Mouse (Mus musculus) heart, embryonic 11.5 days (tissue): ENCODE measurements around the gene Acpp. TPM values are rescaled to one million over a fixed set of nuclear protein-coding genes. Genes with fewer than 3 reads are reported as not detected.

Experiments used
- ATAC-seq: fragments of 200-750 bp; cut with Nextera tagmentation; replicated peaks from 2 replicates; pipeline ENCODE4 v1.8.0; 2017; ENCODE audit warnings: moderate library complexity; ENCODE audit not compliant: insufficient number of reproducible peaks, low FRiP score, low TSS enrichment
- H3K27ac ChIP-seq: fragments of 300-500 bp; sonication (generic); 2 replicates; pipeline ENCODE4 v1.5.1; 2014; ENCODE audit warnings: mild to moderate bottlenecking, low read depth, low read length
- H3K27me3 ChIP-seq: fragments of 300-500 bp; sonication (generic); 2 replicates; pipeline ENCODE4 v1.6.1; 2014; ENCODE audit warnings: mild to moderate bottlenecking, low read length, mixed read lengths; ENCODE audit not compliant: control insufficient read depth, insufficient read depth
- H3K36me3 ChIP-seq: fragments of 300-500 bp; sonication (generic); 2 replicates; pipeline ENCODE4 v1.6.1; 2014; ENCODE audit warnings: mild to moderate bottlenecking, low read length, moderate library complexity, mixed read lengths; ENCODE audit not compliant: control insufficient read depth, insufficient read depth
- H3K4me1 ChIP-seq: fragments of 300-500 bp; sonication (generic); 2 replicates; pipeline ENCODE4 v1.6.1; 2014; ENCODE audit warnings: low read length; ENCODE audit not compliant: control insufficient read depth, insufficient read depth
- H3K4me2 ChIP-seq: fragments of 300-500 bp; sonication (generic); 2 replicates; pipeline ENCODE4 v1.6.1; 2014; ENCODE audit warnings: mild to moderate bottlenecking, moderate library complexity
- H3K4me3 ChIP-seq: fragments of 300-500 bp; sonication (generic); 2 replicates; pipeline ENCODE4 v1.5.1; 2014; ENCODE audit warnings: low read depth, low read length
- H3K9ac ChIP-seq: fragments of 300-500 bp; sonication (generic); 2 replicates; pipeline ENCODE4 v1.6.1; 2014; ENCODE audit warnings: mild to moderate bottlenecking, low read depth, low read length, moderate library complexity
- H3K9me3 ChIP-seq: fragments of 300-500 bp; sonication (generic); replicated peaks from 2 replicates; pipeline ENCODE4 v1.6.1; 2016; ENCODE audit warnings: low read length; ENCODE audit not compliant: control insufficient read depth
- WGBS: fragments of 180-500 bp; shearing (Covaris S2); extraction: QIAGEN DNeasy Blood & Tissue Kit; methylation state at CpG from one replicate; pipeline ENCODE4 v1.1.7; 2014; ENCODE audit not compliant: insufficient replicate concordance; 5-methylcytosine and 5-hydroxymethylcytosine counted together
- polyA plus RNA-seq: library from polyadenylated mRNA; unstranded; fragments of >200 nt; fragmentation: Nextera tagmentation; extraction: Ambion mirVana; gene quantifications from 2 replicates; pipeline ENCODE4 v1.2.1, GENCODE M21; 2014

The Acpp gene
- polyA plus RNA-seq, 1 experiment from 2014 or later, result 0.30 TPM

DNA sequence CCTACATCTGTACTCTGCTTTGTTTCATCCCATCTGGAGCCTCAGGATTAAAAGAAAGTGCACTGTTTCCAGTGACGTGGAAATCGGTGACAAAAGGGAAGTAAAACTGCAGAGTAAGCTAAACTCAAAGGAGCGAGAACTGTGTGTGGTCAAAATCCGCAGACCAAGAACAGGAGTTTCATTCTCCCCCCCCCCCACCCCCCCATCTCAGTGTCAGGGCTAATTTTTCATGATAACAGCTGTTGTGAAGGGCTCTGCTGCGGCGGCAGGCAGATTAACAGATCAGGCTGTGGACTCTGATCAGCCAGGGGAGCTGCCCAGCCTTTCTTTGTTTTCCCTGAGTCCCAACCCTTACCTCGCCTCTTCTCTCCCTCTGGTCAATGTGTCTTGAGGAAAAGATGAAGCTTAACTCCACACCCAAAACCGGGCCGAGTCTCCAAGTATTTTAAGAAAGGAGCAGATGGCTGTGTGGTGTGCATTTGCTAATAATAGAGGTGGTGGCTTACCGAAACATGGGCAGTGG is 68.1 kb downstream of the Acpp start:
- Histone ChIP-seq H3K4me3 (no peak overlapping the region), H3K9ac (no peak overlapping the region), H3K4me1 (no peaks in the 10 kb centered on the region), H3K36me3 (no peaks in the 10 kb centered on the region), H3K27ac (no peak overlapping the region), H3K9me3 (no peaks in the 10 kb centered on the region), H3K27me3 (no peaks in the 10 kb centered on the region), H3K4me2 (no peak overlapping the region)
- WGBS, result 43% methylated on average over 10 of the region's 10 CpGs
- ATAC-seq, result no peak

- Histone ChIP-seq H3K9me3 (no peaks in the 10 kb centered on the region), H3K4me1 (peaks cover 5% of the 10 kb centered on the region), H3K36me3 (no peaks in the 10 kb centered on the region), H3K9ac (no peak overlapping the region), H3K4me3 (no peak overlapping the region), H3K4me2 (no peak overlapping the region), H3K27me3 (no peaks in the 10 kb centered on the region), H3K27ac (no peak overlapping the region)
- ATAC-seq, result no peak
- 51% methylated on average over 2 of the region's 2 CpGs for WGBS
Measured at GRCm38 (mm10) chr9:104264567-104264966, 73.0 kb downstream of the Acpp start.

- peak within 1 kb of the TSS; percentile 93 for H3K4me2 ChIP-seq
- peak within 1 kb of the TSS; percentile 90 for H3K27ac ChIP-seq
- peak; percentile 98 for ATAC-seq
- H3K4me1 ChIP-seq, result peaks cover 5% of the 10 kb centered on the region
- under 1% methylated on average over 60 of the region's 60 CpGs for WGBS
- H3K27me3 ChIP-seq, result no peaks in the 10 kb centered on the region
- H3K36me3 ChIP-seq, result no peaks in the 10 kb centered on the region
- no peaks in the 10 kb centered on the region for H3K9me3 ChIP-seq
- H3K4me3 ChIP-seq, result peak within 1 kb of the TSS; percentile 98
- H3K9ac ChIP-seq, result peak within 1 kb of the TSS; percentile 93
Measured at GRCm38 (mm10) chr9:104262823-104263352, 74.7 kb downstream of the Acpp start, which contains the start of gene Dnajc13. Gene Dnajc13, minus strand, starts transcription at chr9:104262930.

- peak overlapping the region; percentile 90 for H3K27ac ChIP-seq
- peak; percentile 67 for ATAC-seq
- WGBS, result 1% methylated on average over 44 of the region's 46 CpGs
- H3K4me1 ChIP-seq, result peaks cover 5% of the 10 kb centered on the region
- H3K27me3 ChIP-seq, result no peaks in the 10 kb centered on the region
- H3K4me3 ChIP-seq, result peak overlapping the region; percentile 98
- H3K4me2 ChIP-seq, result peak overlapping the region; percentile 93
- H3K9me3 ChIP-seq, result no peaks in the 10 kb centered on the region
- H3K36me3 ChIP-seq, result no peaks in the 10 kb centered on the region
- peak overlapping the region; percentile 93 for H3K9ac ChIP-seq
Measured at GRCm38 (mm10) chr9:104262016-104262762, 75.4 kb downstream of the Acpp start.

GRCm38 (mm10) chr9:104260306-104260705 is 77.2 kb downstream of the Acpp start:
- 62% methylated on average over 4 of the region's 4 CpGs for WGBS
- no peak overlapping the region for H3K27ac ChIP-seq
- no peak for ATAC-seq
- no peaks in the 10 kb centered on the region for H3K9me3 ChIP-seq
- 0 out of 2 replicates have a peak overlapping the region, but pooled peaks have one; percentile 4 for H3K4me2 ChIP-seq
- peaks cover 5% of the 10 kb centered on the region for H3K4me1 ChIP-seq
- no peak overlapping the region for H3K4me3 ChIP-seq
- H3K27me3 ChIP-seq, result no peaks in the 10 kb centered on the region
- H3K9ac ChIP-seq, result no peak overlapping the region
- H3K36me3 ChIP-seq, result no peaks in the 10 kb centered on the region

GRCm38 (mm10) chr9:104256085-104256484 is 81.5 kb downstream of the Acpp start:
- WGBS, result 76% methylated on average over 2 of the region's 2 CpGs
- Histone ChIP-seq H3K27me3 (no peaks in the 10 kb centered on the region), H3K9me3 (no peaks in the 10 kb centered on the region), H3K4me2 (no peak overlapping the region), H3K4me3 (no peak overlapping the region), H3K36me3 (no peaks in the 10 kb centered on the region), H3K9ac (no peak overlapping the region), H3K4me1 (peaks cover 13% of the 10 kb centered on the region), H3K27ac (no peak overlapping the region)
- no peak for ATAC-seq

GRCm38 (mm10) chr9:104254408-104255180 is 83.0 kb downstream of the Acpp start:
- Histone ChIP-seq H3K9ac (no peak overlapping the region), H3K27me3 (no peaks in the 10 kb centered on the region), H3K4me2 (no peak overlapping the region), H3K9me3 (no peaks in the 10 kb centered on the region), H3K27ac (no peak overlapping the region), H3K4me1 (peaks cover 13% of the 10 kb centered on the region; the same call in 1 of the 2 replicates), H3K36me3 (no peaks in the 10 kb centered on the region), H3K4me3 (no peak overlapping the region)
- WGBS, result 54% methylated on average over 9 of the region's 9 CpGs
- no peak for ATAC-seq

GRCm38 (mm10) chr9:104252637-104253036 is 84.9 kb downstream of the Acpp start:
- Histone ChIP-seq H3K9me3 (no peaks in the 10 kb centered on the region), H3K36me3 (no peaks in the 10 kb centered on the region), H3K4me3 (no peak overlapping the region), H3K4me1 (peaks cover 13% of the 10 kb centered on the region), H3K27me3 (no peaks in the 10 kb centered on the region), H3K9ac (no peak overlapping the region), H3K27ac (no peak overlapping the region), H3K4me2 (no peak overlapping the region)
- 86% methylated on average over 3 of the region's 3 CpGs for WGBS
- ATAC-seq, result no peak
